Mouse (Mus musculus) brain, embryonic 14.5 days (tissue): Measurements from ENCODE around the gene Schip1.

Experiments
- CTCF ChIP-seq: fragments of 200-500 bp; IDR thresholded peaks from 2 replicates; pipeline ENCODE4 v1.5.1; 2012; ENCODE audit warnings: inconsistent platforms, mild to moderate bottlenecking, moderate library complexity, borderline replicate concordance; ENCODE audit not compliant: insufficient read depth, insufficient read length; ENCODE audit errors: extremely low read depth
- POLR2A ChIP-seq: fragments of 200-500 bp; IDR thresholded peaks from 2 replicates; pipeline ENCODE4 v1.6.1; 2012; ENCODE audit warnings: mild to moderate bottlenecking, inconsistent platforms, borderline replicate concordance; ENCODE audit not compliant: poor library complexity, insufficient read depth, insufficient read length, severe bottlenecking; ENCODE audit errors: extremely low read depth

DNA sequence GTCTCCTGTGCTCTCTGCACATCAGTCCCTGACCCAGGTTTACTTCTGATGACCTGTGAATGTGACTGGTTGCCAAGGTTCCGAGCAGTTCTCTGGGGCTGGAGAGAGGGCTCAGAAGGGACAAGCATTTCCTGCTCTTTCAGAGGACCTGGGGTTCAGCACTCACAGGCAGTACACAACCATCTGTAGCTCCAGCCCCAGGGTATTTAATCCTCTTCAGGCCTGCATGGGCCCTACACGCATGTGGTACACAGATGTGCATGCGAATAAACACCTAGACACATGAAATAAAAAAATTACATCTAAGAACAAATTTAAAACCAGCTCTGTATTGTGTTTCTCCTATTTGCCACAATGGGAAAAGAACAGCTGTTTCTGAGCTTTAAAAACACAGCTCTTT lies 503.5 kb downstream of the Schip1 start:
- TF ChIP-seq CTCF (no peak), POLR2A (no peak)
